Mouse (Mus musculus) embryonic facial prominence, embryonic 12.5 days (tissue): ENCODE data around the gene Acacb. TPM values are rescaled to one million over a fixed set of nuclear protein-coding genes. Genes with fewer than 3 reads are reported as not detected.

Experiments
- ATAC-seq: fragments of 200-750 bp; cut with Nextera tagmentation; 2 replicates; pipeline ENCODE4 v1.8.0; 2017; ENCODE audit not compliant: insufficient number of reproducible peaks, insufficient read depth, low FRiP score, low TSS enrichment
- H3K27ac ChIP-seq: fragments of 300-500 bp; sonication (generic); 2 replicates; pipeline ENCODE4 v1.5.1; 2016; ENCODE audit warnings: mild to moderate bottlenecking
- H3K27me3 ChIP-seq: fragments of 300-500 bp; sonication (generic); 2 replicates; pipeline ENCODE4 v1.6.1; 2016; ENCODE audit warnings: mild to moderate bottlenecking, moderate library complexity
- H3K36me3 ChIP-seq: fragments of 300-500 bp; sonication (generic); 2 replicates; pipeline ENCODE4 v1.6.1; 2016; ENCODE audit warnings: mild to moderate bottlenecking
- H3K4me1 ChIP-seq: fragments of 300-500 bp; sonication (generic); 2 replicates; pipeline ENCODE4 v1.6.1; 2016
- H3K4me2 ChIP-seq: fragments of 300-500 bp; sonication (generic); replicated peaks from 2 replicates; pipeline ENCODE4 v1.6.1; 2016; ENCODE audit warnings: mild to moderate bottlenecking, moderate library complexity
- H3K4me3 ChIP-seq: fragments of 300-500 bp; sonication (generic); 2 replicates; pipeline ENCODE4 v1.5.1; 2016; ENCODE audit warnings: mild to moderate bottlenecking
- H3K9ac ChIP-seq: fragments of 300-500 bp; sonication (generic); 2 replicates; pipeline ENCODE4 v1.6.1; 2016; ENCODE audit warnings: mild to moderate bottlenecking, moderate library complexity
- H3K9me3 ChIP-seq: fragments of 300-500 bp; sonication (generic); 2 replicates; pipeline ENCODE4 v1.6.1; 2016; ENCODE audit warnings: mild to moderate bottlenecking, moderate library complexity
- WGBS: fragments of 180-500 bp; shearing (Covaris S2); methylation state at CpG from one replicate; pipeline ENCODE4 v1.1.7; 2016; 5-methylcytosine and 5-hydroxymethylcytosine counted together
- polyA plus RNA-seq: library from polyadenylated mRNA; unstranded; fragments of >200 nt; fragmentation: Nextera tagmentation; extraction: Ambion mirVana; gene quantifications from 2 replicates; pipeline ENCODE4 v1.2.1, GENCODE M21; 2016

Acacb gene
- polyA plus RNA-seq, 1 experiment from 2014 or later: 6.3 TPM

GRCm38 (mm10) chr5:114298212-114298894, 152.0 kb downstream of the Acacb start:
- ATAC-seq: no peak; the same call in 1 of the 2 replicates
- Histone ChIP-seq H3K4me1 (peaks cover 14% of the 10 kb centered on the region), H3K9ac (no peak overlapping the region), H3K9me3 (no peaks in the 10 kb centered on the region), H3K27me3 (peaks cover 5% of the 10 kb centered on the region; the same call in 1 of the 2 replicates), H3K4me2 (no peak overlapping the region), H3K4me3 (no peak overlapping the region), H3K36me3 (no peaks in the 10 kb centered on the region), H3K27ac (no peak overlapping the region)
- WGBS: 61% methylated on average over 18 of the region's 18 CpGs

DNA sequence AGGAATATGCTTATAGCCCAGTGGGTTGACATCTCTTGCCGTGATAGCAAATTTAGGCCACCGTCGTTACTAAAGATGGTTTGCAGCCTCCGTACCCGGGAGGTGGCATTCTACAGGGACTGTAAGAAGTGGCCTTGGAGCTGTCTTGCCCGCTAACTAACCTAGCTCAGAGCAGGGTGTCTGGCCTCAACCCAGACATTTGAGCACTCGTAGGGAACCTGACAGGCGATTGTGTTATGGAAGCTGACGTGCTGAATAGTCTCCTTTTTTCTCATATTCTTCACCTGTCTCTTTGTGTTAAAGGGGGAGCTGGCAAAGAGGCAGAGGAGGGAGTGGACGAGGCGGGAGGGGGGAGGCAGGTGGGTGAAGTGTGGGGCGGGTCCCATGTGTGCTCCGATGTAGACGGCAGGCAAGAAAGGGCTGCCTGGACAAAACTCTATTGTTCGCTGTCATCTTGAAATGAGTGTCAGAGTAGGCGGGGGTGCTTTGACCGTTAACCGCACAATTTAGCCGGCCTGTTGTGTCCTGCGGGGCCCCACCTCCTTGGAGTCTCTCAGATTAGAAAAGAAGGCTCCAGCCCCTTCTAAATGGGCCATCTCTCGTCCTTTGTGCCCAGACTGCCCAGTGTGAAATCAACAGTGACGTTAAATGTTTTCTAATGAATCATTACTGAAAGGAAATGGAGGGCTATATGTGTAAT, 153.0 kb downstream of the Acacb start:
- Histone ChIP-seq H3K4me1 (peaks cover 14% of the 10 kb centered on the region), H3K4me2 (no peak overlapping the region), H3K9ac (no peak overlapping the region), H3K27me3 (0 out of 2 replicates have a peak, but pooled peaks cover 5% of the 10 kb centered on the region), H3K9me3 (no peaks in the 10 kb centered on the region), H3K36me3 (no peaks in the 10 kb centered on the region), H3K4me3 (no peak overlapping the region), H3K27ac (no peak overlapping the region)
- ATAC-seq: no peak
- 50% methylated on average over 22 of the region's 22 CpGs for WGBS

- WGBS: 80% methylated on average over 24 of the region's 24 CpGs
- no peak overlapping the region for H3K4me3 ChIP-seq
- H3K9me3 ChIP-seq: no peaks in the 10 kb centered on the region
- H3K4me2 ChIP-seq: no peak overlapping the region
- 0 out of 2 replicates have a peak, but pooled peaks cover 9% of the 10 kb centered on the region for H3K27me3 ChIP-seq
- H3K36me3 ChIP-seq: no peaks in the 10 kb centered on the region
- no peak overlapping the region for H3K27ac ChIP-seq
- H3K9ac ChIP-seq: no peak overlapping the region
- ATAC-seq: no peak
- H3K4me1 ChIP-seq: peaks cover 14% of the 10 kb centered on the region
Measured at GRCm38 (mm10) chr5:114299883-114300610, 153.7 kb downstream of the Acacb start.

Other genes with a start within 250 kb of the Acacb start
- 123 and 127 TPM in 2 replicates for gene Coro1c, start 237.8 kb upstream of the Acacb start, polyA plus RNA-seq
- gene Ssh1, start 152.6 kb upstream of the Acacb start, polyA plus RNA-seq: 18.1 and 20.4 TPM in 2 replicates
- not detected in 2 replicates for gene Dao, start 142.8 kb upstream of the Acacb start, polyA plus RNA-seq
- 16.3 and 17.1 TPM in 2 replicates for gene Usp30, start 81.1 kb upstream of the Acacb start, polyA plus RNA-seq
- 3.3 and 5.6 TPM in 2 replicates for gene Svop, start 55.0 kb upstream of the Acacb start, polyA plus RNA-seq
- 14.6 and 14.7 TPM in 2 replicates for gene Alkbh2, start 18.3 kb upstream of the Acacb start, polyA plus RNA-seq
- gene Ung, start 16.1 kb upstream of the Acacb start, polyA plus RNA-seq: 54.2 and 54.5 TPM in 2 replicates
- 1.7 and 2.2 TPM in 2 replicates for gene Foxn4, start 127.3 kb downstream of the Acacb start, polyA plus RNA-seq
- gene Myo1h, start 142.6 kb downstream of the Acacb start, polyA plus RNA-seq: 1.7 and 1.9 TPM in 2 replicates
- gene Kctd10, start 234.0 kb downstream of the Acacb start, polyA plus RNA-seq: 115 TPM in 2 replicates
- 50.4 and 50.7 TPM in 2 replicates for gene Ube3b, start 234.1 kb downstream of the Acacb start, polyA plus RNA-seq